Mouse (Mus musculus): Measurements from ENCODE around the gene Cdc42.

The Cdc42 gene

GRCm38 (mm10) chr4:137316027-137316770, 41.3 kb downstream of the Cdc42 start:
- DNase-seq (ENCODE audit: low spot score) = no peak

- DNase-seq (ENCODE audit: low spot score) = no peak
Observed at GRCm38 (mm10) chr4:137315061-137315460, 42.5 kb downstream of the Cdc42 start.

GRCm38 (mm10) chr4:137314561-137314960, 43.0 kb downstream of the Cdc42 start:
- DNase-seq (ENCODE audit: low spot score) = no peak

GRCm38 (mm10) chr4:137313511-137313910, 44.0 kb downstream of the Cdc42 start:
- DNase-seq (ENCODE audit: low spot score) = no peak

- peak; percentile 72 for DNase-seq (ENCODE audit: low spot score)
Observed at GRCm38 (mm10) chr4:137308377-137308776, 49.1 kb downstream of the Cdc42 start.

GRCm38 (mm10) chr4:137306991-137307706, 50.4 kb downstream of the Cdc42 start:
- no peak for DNase-seq (ENCODE audit: low spot score)

GRCm38 (mm10) chr4:137306577-137306888, 51.0 kb downstream of the Cdc42 start:
- no peak for DNase-seq (ENCODE audit: low spot score)

- peak; percentile 19 for DNase-seq (ENCODE audit: low spot score)
Observed at GRCm38 (mm10) chr4:137305831-137306576, 51.5 kb downstream of the Cdc42 start.

- no peak for DNase-seq (ENCODE audit: low spot score)
Observed at GRCm38 (mm10) chr4:137305066-137305465, 52.5 kb downstream of the Cdc42 start.

GRCm38 (mm10) chr4:137304106-137304505, 53.4 kb downstream of the Cdc42 start:
- no peak for DNase-seq (ENCODE audit: low spot score)

- DNase-seq (ENCODE audit: low spot score) = no peak
Observed at GRCm38 (mm10) chr4:137301635-137302034, 55.9 kb downstream of the Cdc42 start.

GRCm38 (mm10) chr4:137300227-137300626, 57.3 kb downstream of the Cdc42 start:
- no peak for DNase-seq (ENCODE audit: low spot score)

- no peak for DNase-seq (ENCODE audit: low spot score)
Observed at GRCm38 (mm10) chr4:137298406-137298805, 59.1 kb downstream of the Cdc42 start.

GRCm38 (mm10) chr4:137297611-137298010, 59.9 kb downstream of the Cdc42 start:
- DNase-seq (ENCODE audit: low spot score) = no peak

GRCm38 (mm10) chr4:137294951-137295350, 62.6 kb downstream of the Cdc42 start:
- no peak for DNase-seq (ENCODE audit: low spot score)

- no peak for DNase-seq (ENCODE audit: low spot score)
Observed at GRCm38 (mm10) chr4:137294474-137294873, 63.0 kb downstream of the Cdc42 start.

GRCm38 (mm10) chr4:137294032-137294431, 63.5 kb downstream of the Cdc42 start:
- no peak for DNase-seq (ENCODE audit: low spot score)

GRCm38 (mm10) chr4:137292625-137293024, 64.9 kb downstream of the Cdc42 start:
- DNase-seq (ENCODE audit: low spot score) = no peak

- DNase-seq (ENCODE audit: low spot score) = no peak
Observed at GRCm38 (mm10) chr4:137290250-137290649, 67.3 kb downstream of the Cdc42 start.

GRCm38 (mm10) chr4:137289701-137290100, 67.8 kb downstream of the Cdc42 start:
- DNase-seq (ENCODE audit: low spot score) = no peak

GRCm38 (mm10) chr4:137287818-137288217, 69.7 kb downstream of the Cdc42 start:
- peak; percentile 86 for DNase-seq (ENCODE audit: low spot score)

GRCm38 (mm10) chr4:137287206-137287605, 70.3 kb downstream of the Cdc42 start:
- DNase-seq (ENCODE audit: low spot score) = no peak

GRCm38 (mm10) chr4:137286662-137286953, 70.9 kb downstream of the Cdc42 start:
- DNase-seq (ENCODE audit: low spot score) = no peak

Measured in embryo, embryonic 10 days (tissue).